Comparison of ENCODE assay signal across 14 mouse cellular contexts in the genomic region with DNA sequence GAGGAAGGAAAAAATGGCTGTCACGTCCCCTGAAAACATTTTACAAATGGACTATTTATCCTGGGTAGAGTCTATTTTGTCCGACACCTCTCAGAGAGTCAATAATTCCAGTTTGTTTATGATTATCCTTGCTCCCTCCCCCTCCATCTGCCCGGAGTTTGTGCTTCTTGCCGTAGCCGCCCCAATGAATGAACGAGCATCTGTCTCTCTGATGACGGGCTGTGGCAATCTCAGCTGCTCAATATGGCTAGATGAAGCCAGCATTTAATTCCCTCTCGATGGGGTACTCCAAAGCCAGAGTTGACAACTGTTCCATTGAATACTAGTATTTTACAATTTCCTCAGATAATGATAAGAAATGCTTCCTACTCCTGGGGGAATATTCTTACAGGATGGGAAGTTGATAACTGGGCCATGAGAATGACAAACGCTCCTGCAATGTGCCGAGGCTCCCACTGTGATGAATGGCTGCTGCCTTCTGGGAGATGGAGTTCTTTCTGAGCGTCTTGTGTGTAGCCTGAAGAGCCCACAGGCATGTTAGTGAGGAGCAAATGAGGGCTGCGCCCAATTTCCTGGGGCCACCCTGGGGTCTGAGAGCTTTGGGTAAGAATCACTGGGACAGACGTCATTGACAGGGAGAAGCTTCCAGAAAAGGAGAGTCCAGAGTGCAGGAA.
DNase-seq lines count a peak whose midpoint lies in the region; TF ChIP-seq lines count a peak whose summit lies in the region.
"Had no signal": no experiment of that assay in that cellular context is flagged by ENCODE, and none has a peak within 500 bp of the region (broad histone marks: within the 10 kb centered on the region; RNA-seq: fewer than 3 reads in every experiment).

No protein-coding gene starts in this region.

- no peak for TF ChIP-seq CTCF in layer of hippocampus, adult 2 months (conservative IDR thresholded peaks at IDR 0.05)

- intact Hi-C loops in heart, postnatal 25 days (cut with DNase I): no loop called here

- H3K27ac ChIP-seq in layer of hippocampus, adult 2 months: peak overlapping the region; percentile 46; the same call in 1 of the 2 replicates
- H3K27ac ChIP-seq: embryonic facial prominence, embryonic 13.5 days; intestine, embryonic 15.5 days; stomach, postnatal 0 days had no signal

- peak; percentile 88 for DNase-seq in heart, adult 11 months
- no peak for DNase-seq in heart, postnatal 25 days (ENCODE audit: low spot score)
- peak; percentile 33 to 49 for DNase-seq in right cerebral cortex, postnatal 10 days (ENCODE audit: low spot score in 2 of 2)
- DNase-seq in right cerebral cortex, adult 2 months (ENCODE audit: low spot score in 2 of 2): no peak
- DNase-seq in layer of hippocampus, adult 2 months (ENCODE audit: low spot score in 2 of 2): peak; percentile 63 to 72
- DNase-seq in urinary bladder, adult 2 months (ENCODE audit: low spot score): no peak
- no peak for DNase-seq in frontal cortex, postnatal 10 days (ENCODE audit: low spot score in 2 of 2)
- DNase-seq: adrenal gland, postnatal 10 days; kidney, postnatal 25 days; thymus, postnatal 25 days had no signal

- H3K4me3 ChIP-seq in layer of hippocampus, adult 2 months: no peak overlapping the region
- H3K4me3 ChIP-seq: embryonic facial prominence, embryonic 13.5 days; intestine, embryonic 15.5 days; megakaryocyte, embryonic 14.5 days had no signal

Comparison
In these comparisons a context has a peak if more than half of its experiments do, and no peak if none do; other contexts are left out.
1. DNase-seq: peak in heart, adult 11 months (single experiment), right cerebral cortex, postnatal 10 days (2 of 2) and layer of hippocampus, adult 2 months (2 of 2); none in heart, postnatal 25 days (single experiment), right cerebral cortex, adult 2 months (0 of 2), urinary bladder, adult 2 months (single experiment) and frontal cortex, postnatal 10 days (0 of 2).